Mouse (Mus musculus): ENCODE data around the gene Lrrc74b. TPM values are rescaled to one million over a fixed set of nuclear protein-coding genes. Genes with fewer than 3 reads are reported as not detected.

Gene Lrrc74b
- polyA plus RNA-seq, 1 experiment: 12.0 TPM

- DNase-seq (ENCODE audit: low read depth): no peak
Measured at GRCm38 (mm10) chr16:17496499-17497305, 64.3 kb downstream of the Lrrc74b start.

Other genes starting within 250 kb of the Lrrc74b start
- gene Serpind1, start 229.9 kb downstream of the Lrrc74b start, polyA plus RNA-seq (2012; rRNA removed): 0.12 and 0.18 TPM in 2 replicates
- 7.1 and 9.6 TPM in 2 replicates for gene Snap29, start 155.3 kb downstream of the Lrrc74b start, polyA plus RNA-seq (2012; rRNA removed)
- 69.0 and 77.6 TPM in 2 replicates for gene Pi4ka, start 154.9 kb downstream of the Lrrc74b start, polyA plus RNA-seq (2012; rRNA removed)
- 28.0 and 28.5 TPM in 2 replicates for gene Crkl, start 109.3 kb downstream of the Lrrc74b start, polyA plus RNA-seq (2012; rRNA removed)
- gene Aifm3, start 71.6 kb downstream of the Lrrc74b start, polyA plus RNA-seq (2012; rRNA removed): 1.9 and 3.3 TPM in 2 replicates
- 141 and 201 TPM in 2 replicates for gene Lztr1, start 52.6 kb downstream of the Lrrc74b start, polyA plus RNA-seq (2012; rRNA removed)
- 79.7 and 91.9 TPM in 2 replicates for gene Thap7, start 30.1 kb downstream of the Lrrc74b start, polyA plus RNA-seq (2012; rRNA removed)
- gene P2rx6, start 638 bp upstream of the Lrrc74b start, polyA plus RNA-seq (2012; rRNA removed): 6.8 and 9.0 TPM in 2 replicates
- 214 and 332 TPM in 2 replicates for gene Slc7a4, start 22.0 kb upstream of the Lrrc74b start, polyA plus RNA-seq (2012; rRNA removed)
- gene Smpd4, start 58.1 kb upstream of the Lrrc74b start, polyA plus RNA-seq (2012; rRNA removed): 52.4 and 69.2 TPM in 2 replicates
- gene Ccdc74a, start 85.2 kb upstream of the Lrrc74b start, polyA plus RNA-seq (2012; rRNA removed): 15.7 and 23.9 TPM in 2 replicates
- gene Med15, start 171.6 kb upstream of the Lrrc74b start, polyA plus RNA-seq (2012; rRNA removed): 79.6 and 82.6 TPM in 2 replicates
- gene Klhl22, start 198.4 kb upstream of the Lrrc74b start, polyA plus RNA-seq (2012; rRNA removed): 44.3 and 56.7 TPM in 2 replicates
- 29.3 and 32.9 TPM in 2 replicates for gene Scarf2, start 236.0 kb upstream of the Lrrc74b start, polyA plus RNA-seq (2012; rRNA removed)